Mouse (Mus musculus) embryonic fibroblast, embryonic 13.5 days (primary cell): ENCODE data around the gene Dock4. TPM values are rescaled to one million over a fixed set of nuclear protein-coding genes. Genes with fewer than 3 reads are reported as not detected.

Source experiments
- H3K27ac ChIP-seq: 2 replicates; pipeline ENCODE4 v1.5.1; 2012; ENCODE audit warnings: low read length, control low read depth, inconsistent platforms; ENCODE audit not compliant: insufficient read depth
- H3K4me1 ChIP-seq: 2 replicates; pipeline ENCODE4 v1.6.1; 2011; ENCODE audit warnings: low read length; ENCODE audit not compliant: control insufficient read depth, insufficient read depth
- H3K4me3 ChIP-seq: 2 replicates; pipeline ENCODE4 v1.5.1; 2011; ENCODE audit warnings: mild to moderate bottlenecking, control low read depth, low read length; ENCODE audit not compliant: insufficient read depth
- CTCF ChIP-seq: IDR thresholded peaks from 2 replicates; pipeline ENCODE4 v1.5.1; 2011; ENCODE audit warnings: mild to moderate bottlenecking, control low read depth, low read length, moderate library complexity, borderline replicate concordance; ENCODE audit not compliant: insufficient read depth
- POLR2A ChIP-seq: IDR thresholded peaks from 2 replicates; pipeline ENCODE4 v1.6.1; 2011; ENCODE audit warnings: low read depth, mild to moderate bottlenecking, control low read depth, low read length, moderate library complexity
- polyA plus RNA-seq: library from polyadenylated mRNA; stranded (reverse); fragments of >200 nt; gene quantifications from 2 replicates; pipeline ENCODE4 v1.2.4, GENCODE M21; 2011; ENCODE audit warnings: low read depth; ENCODE audit not compliant: missing spikeins, insufficient read length

The Dock4 gene
- polyA plus RNA-seq, 1 experiment, result 12.7 TPM

DNA sequence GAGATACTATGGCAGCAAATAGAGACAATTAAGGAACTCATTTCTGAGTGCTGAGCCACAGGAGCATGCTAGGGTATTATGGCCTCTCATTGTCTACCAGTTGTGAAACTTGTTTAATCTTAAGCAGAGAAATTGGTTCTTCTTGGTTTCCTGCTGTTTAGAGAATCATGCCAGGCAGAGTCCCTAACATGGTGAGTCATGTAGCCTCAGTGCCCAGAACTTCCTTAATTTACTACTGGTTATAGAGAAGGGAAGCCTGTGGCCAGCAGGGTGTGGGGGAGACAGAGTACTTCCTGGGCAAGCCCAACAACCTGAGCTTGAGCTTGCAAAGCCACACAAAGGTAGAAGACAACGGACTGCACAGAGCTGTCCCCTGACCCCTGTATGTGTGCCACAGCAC is 180.8 kb downstream of the Dock4 start:
- Histone ChIP-seq H3K4me3 (no peak overlapping the region), H3K27ac (no peak overlapping the region), H3K4me1 (no peaks in the 10 kb centered on the region; the same call in 1 of the 2 replicates)
- TF ChIP-seq CTCF (no peak), POLR2A (no peak)

DNA sequence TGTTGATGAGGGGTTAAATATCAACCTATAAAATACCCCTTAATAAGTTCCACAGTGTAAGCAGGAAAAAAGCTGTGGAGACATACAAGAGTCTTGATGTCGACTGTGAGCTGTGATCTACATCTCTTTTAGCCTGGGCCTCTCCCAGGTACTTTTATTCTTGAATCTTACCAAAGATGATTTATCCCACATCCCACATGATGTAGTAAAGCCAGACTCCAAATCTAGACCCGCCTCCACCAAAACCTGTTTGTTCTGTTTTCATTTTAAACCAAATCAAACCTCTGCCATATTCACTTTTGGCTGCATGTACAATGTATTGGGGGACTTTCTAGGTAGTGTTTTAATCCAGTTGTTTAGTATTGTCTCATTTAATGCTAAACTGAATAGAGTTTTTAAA is 187.5 kb downstream of the Dock4 start:
- no peak overlapping the region for H3K27ac ChIP-seq
- TF ChIP-seq POLR2A (no peak), CTCF (no peak)
- no peaks in the 10 kb centered on the region for H3K4me1 ChIP-seq
- H3K4me3 ChIP-seq, result no peak overlapping the region

DNA sequence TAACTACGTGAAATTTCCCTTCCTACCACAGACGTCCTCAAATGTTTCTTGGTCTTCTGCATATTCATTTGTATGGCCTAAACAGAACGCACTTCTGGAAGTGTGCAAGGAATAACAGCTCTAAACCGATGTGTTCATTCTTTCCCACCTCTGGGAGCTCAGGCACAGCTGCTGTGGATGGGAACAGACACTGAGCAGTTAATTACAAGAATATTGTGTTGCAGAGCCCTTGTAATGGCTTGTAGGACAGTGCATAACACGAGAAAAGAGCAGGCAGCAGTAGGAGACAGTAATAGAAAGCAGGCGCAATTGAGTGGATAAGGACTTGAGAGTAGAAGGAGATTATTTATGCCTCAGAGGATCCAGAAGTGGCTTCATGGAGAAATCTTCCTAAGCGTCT is 188.4 kb downstream of the Dock4 start:
- Histone ChIP-seq H3K4me3 (no peak overlapping the region), H3K4me1 (no peaks in the 10 kb centered on the region), H3K27ac (no peak overlapping the region)
- TF ChIP-seq POLR2A (no peak), CTCF (no peak)

DNA sequence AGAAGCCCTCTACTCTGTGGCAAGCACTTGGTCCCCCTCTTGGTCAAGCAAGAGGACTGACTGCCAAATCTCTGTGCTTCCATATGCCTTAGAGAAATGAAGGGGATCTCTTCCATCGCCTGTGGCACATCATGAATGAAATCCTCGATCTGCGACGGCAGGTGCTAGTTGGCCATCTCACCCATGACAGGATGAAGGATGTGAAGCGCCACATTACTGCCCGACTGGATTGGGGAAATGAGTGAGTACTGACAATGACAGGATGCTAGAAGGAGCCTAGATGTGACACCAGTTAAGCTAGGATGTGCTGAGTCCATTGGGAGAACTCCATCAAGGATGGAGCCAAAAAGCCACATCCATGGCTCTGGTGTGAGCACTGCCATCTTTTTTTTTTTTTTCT is 190.2 kb downstream of the Dock4 start:
- H3K4me3 ChIP-seq, result no peak overlapping the region
- H3K4me1 ChIP-seq, result no peaks in the 10 kb centered on the region
- no peak for TF ChIP-seq POLR2A
- no peak for TF ChIP-seq CTCF
- H3K27ac ChIP-seq, result no peak overlapping the region

DNA sequence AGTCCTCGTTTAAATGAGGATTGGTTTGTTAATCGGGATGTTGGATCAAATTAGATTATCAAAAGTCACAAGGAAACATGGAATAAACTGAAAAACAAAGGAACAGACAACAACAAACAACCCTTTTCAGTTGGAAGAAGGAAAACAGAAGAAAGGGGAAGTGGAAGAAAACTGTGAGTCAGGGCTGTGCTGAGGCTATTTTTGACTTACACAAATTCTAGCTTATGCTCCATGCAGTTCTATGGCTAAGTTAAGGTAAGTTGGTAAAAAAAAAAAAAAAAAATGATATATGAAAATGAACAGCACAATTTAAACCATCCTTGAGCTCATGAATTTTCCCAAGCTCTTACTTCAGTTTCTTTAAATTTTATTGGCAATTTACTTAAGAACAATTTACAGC is 191.7 kb downstream of the Dock4 start:
- H3K4me1 ChIP-seq, result no peaks in the 10 kb centered on the region
- H3K27ac ChIP-seq, result no peak overlapping the region
- no peak for TF ChIP-seq POLR2A
- no peak for TF ChIP-seq CTCF
- no peak overlapping the region for H3K4me3 ChIP-seq

DNA sequence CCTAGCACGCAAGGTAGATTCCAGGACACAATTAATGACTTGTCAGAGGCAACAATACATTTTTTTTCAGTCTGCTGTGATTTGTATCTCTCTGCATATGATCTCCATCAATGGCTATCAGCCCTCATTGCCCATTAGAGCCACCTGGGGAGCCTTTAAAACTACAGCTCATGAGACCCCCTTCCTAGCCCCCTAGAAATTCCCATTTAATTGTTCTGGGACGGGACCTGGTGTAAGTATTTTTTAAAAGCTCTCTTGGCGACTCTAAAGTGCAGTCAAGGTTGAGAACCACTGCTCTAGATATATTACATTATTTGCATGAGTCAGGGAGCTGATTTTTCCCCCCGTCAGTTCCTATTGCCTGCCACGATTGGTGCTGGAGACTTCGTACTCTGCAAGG is 200.1 kb downstream of the Dock4 start:
- no peak overlapping the region for H3K27ac ChIP-seq
- no peak for TF ChIP-seq CTCF
- no peak for TF ChIP-seq POLR2A
- no peaks in the 10 kb centered on the region for H3K4me1 ChIP-seq
- H3K4me3 ChIP-seq, result no peak overlapping the region

DNA sequence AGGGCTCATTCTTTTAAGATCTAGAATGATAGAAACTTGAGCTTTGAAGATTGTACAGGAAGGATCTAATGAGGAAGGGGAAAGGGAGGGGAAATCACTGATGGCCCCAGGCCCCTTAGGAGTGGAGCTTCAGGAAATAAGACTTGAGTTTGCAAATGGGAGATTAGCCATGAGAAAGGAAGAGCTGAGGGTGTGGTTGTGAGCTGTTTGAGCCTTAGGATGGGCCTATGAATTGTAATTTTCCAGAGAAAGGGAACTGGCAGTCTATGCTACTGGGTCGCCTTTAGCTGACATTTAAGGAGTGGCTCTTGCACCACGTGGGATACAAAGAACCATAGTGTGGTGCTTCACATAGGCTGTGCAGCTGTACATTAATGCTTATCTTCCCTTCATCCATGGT is 208.6 kb downstream of the Dock4 start:
- no peak for TF ChIP-seq POLR2A
- TF ChIP-seq CTCF, result no peak
- Histone ChIP-seq H3K4me3 (no peak overlapping the region), H3K27ac (no peak overlapping the region), H3K4me1 (no peaks in the 10 kb centered on the region)

DNA sequence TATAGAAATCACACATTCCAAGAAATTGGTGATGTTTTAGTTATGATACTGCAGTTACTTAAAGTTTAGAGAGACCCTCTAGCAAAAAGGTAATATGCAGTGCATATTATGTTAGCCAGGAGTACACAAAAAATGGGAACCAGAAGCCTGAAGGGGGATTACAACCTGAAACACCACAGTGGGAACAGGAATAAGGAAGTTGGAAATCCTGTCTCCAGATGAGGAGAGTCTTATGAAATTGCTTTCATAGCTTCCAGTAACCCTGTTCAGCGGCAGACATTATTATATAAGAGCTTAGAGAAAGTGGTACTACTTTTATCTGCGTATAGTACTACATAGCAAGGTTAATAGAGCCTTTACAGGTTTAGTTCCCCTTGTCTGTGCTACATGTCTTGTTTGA is 210.1 kb downstream of the Dock4 start:
- H3K4me1 ChIP-seq, result no peaks in the 10 kb centered on the region
- H3K4me3 ChIP-seq, result no peak overlapping the region
- no peak overlapping the region for H3K27ac ChIP-seq
- no peak for TF ChIP-seq CTCF
- no peak for TF ChIP-seq POLR2A

DNA sequence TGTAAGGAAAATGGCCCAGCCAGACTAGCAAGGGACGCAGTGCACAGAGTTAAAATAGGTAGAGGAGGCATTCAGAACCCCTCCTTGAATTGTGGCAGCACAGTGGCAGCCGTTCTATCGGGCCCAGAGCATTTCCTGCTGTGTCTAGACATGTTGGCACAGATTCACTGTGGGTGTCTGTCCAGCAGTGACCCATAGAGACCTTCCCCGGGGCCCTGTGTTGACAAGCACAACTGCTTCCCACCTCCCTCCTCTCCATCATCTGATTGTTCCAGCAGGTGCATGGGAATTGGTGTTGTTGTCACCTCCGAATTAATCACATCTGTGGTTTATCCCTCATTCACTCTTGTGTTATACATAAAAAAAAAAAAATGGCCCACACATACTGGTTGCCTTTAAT is 210.7 kb downstream of the Dock4 start:
- TF ChIP-seq CTCF, result no peak
- TF ChIP-seq POLR2A, result no peak
- H3K4me1 ChIP-seq, result no peaks in the 10 kb centered on the region
- no peak overlapping the region for H3K4me3 ChIP-seq
- no peak overlapping the region for H3K27ac ChIP-seq

DNA sequence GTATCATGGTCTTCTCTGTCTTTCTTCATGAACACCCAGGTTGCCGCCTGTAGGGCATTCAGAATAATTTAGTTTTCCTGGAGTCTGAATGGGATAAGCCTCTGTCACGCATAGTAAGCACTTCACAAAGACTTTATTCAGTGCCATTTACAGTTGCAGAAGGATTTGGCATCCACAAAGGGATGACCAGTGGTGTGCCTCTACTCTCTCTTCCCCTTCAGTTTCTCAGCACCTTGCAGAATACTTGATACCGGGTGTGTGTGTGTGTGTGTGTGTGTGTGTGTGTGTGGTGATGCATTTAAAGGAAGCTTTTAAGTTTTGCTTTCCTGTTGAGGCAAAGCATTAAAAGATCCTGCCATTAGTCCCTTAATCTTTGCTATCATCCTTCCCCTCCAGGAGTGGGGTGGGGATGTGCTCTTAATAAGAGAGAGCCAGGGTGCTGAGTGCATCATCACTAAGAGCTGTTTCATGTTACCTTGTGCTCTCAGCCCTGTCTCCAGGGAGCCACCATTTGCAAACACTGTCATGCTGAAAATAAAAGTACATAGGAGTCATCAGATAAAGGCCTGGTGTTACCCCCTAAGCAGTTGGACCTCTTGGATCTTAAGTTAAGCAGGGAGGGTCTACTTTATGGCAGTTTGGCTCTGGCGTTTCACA is 211.6 kb downstream of the Dock4 start:
- TF ChIP-seq CTCF, result no peak
- TF ChIP-seq POLR2A, result no peak

DNA sequence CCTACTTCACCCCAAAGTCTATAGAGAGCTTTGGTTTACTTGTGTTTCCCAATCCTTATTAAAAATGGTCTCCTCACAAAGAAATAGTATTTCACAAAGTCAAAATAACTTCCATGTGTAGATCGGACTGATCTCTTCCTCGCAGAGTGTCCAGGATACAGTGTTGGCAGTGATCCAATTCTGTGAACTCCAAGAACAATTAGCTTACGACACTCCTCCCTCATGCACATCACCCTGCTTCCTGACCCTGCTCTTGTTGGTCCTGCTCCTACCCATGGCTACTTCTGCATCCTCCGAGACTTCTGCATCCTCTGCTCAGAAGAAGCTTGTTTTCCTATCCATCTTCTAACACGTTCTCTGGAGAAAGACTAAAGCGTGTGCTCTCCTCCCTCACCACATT is 213.9 kb downstream of the Dock4 start:
- Histone ChIP-seq H3K27ac (no peak overlapping the region), H3K4me1 (no peaks in the 10 kb centered on the region), H3K4me3 (no peak overlapping the region)
- TF ChIP-seq POLR2A, result no peak
- no peak for TF ChIP-seq CTCF

More for the DNA sequence above, 211.6 kb downstream of the Dock4 start:
- Histone ChIP-seq H3K27ac (no peak overlapping the region), H3K4me3 (no peak overlapping the region), H3K4me1 (no peaks in the 10 kb centered on the region)

DNA sequence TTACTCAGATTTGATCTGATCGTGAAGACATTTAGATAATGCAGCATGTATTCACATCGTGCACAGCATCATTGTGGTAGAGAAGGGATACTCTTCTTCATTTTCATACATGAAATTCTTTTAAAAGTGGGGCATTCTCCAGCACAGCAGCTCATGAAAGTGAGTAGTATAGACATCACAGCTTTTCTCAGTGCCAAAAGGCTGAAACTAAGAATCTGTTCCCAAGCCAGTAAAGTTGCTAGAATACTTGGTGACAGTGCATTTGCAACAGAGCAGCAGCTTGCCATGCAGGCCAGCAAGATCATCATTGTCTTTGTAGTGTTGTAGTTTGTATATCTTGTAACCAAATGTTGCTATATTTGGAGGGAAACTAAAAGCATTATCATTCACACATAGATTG is 223.7 kb downstream of the Dock4 start:
- TF ChIP-seq POLR2A, result no peak
- Histone ChIP-seq H3K4me3 (no peak overlapping the region), H3K4me1 (no peaks in the 10 kb centered on the region), H3K27ac (no peak overlapping the region)
